Mouse (Mus musculus): Measurements from ENCODE around the gene Usp47.

Usp47 gene

DNA sequence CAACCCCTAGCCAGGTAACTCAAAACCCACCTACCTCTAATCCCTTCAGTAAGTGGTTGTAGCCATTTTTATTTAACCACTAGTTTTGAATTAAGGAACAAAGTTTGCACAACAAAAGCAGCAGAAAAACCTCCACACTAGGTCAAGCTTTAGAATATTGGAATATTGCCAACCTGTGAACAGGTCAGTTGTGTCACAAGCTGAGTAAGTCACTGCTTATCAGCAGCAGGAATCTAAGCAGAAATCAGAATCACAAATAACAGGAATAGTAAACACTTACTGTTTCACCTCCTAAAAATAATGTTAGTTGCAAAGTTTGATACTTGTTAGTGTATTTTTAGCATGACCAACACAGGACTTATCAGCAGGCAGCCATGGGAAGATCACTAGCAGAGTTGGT is 17.0 kb downstream of the Usp47 start:
- DNase-seq (ENCODE audit: low read depth): no peak

DNA sequence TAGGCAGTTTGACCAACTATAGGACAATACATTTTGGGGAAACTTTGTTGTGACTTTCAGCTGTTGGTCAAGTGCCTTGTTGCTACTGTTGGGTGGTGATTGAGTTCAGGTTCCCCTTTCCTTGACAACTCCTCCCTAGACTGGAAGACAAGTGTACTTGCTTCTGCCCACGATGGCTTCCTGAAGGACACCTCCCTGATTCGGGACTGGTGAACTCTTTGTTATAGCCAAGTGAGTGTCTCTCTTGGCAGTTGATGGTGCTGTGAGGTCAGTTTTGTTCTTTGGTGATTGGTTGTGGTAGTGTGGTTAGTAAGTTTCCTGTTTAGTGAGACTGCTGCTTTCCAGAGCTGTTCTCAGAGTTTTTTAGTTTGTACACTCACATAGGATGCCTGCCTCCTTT is 19.5 kb downstream of the Usp47 start:
- peak; percentile 61 for DNase-seq (ENCODE audit: low read depth)

DNA sequence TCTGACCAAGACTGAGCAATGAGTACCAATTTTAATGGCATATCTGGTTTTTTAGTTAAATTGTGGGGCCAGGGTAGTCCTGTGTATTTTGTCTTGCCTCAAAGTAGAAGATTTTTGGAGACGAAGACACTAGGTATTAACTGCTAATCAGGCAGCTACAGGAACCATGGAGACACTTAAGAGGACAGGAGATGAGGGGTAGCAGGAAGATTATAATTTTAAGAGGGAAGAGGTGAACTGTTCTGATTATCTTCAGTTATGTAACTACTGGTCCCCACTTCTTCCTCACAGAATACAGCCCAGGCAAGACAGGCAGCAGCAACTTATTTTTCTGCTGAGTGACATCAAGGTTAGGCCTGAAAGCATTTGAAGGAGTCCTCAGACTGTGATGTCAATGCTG is 21.9 kb downstream of the Usp47 start:
- no peak for DNase-seq (ENCODE audit: low read depth)

DNA sequence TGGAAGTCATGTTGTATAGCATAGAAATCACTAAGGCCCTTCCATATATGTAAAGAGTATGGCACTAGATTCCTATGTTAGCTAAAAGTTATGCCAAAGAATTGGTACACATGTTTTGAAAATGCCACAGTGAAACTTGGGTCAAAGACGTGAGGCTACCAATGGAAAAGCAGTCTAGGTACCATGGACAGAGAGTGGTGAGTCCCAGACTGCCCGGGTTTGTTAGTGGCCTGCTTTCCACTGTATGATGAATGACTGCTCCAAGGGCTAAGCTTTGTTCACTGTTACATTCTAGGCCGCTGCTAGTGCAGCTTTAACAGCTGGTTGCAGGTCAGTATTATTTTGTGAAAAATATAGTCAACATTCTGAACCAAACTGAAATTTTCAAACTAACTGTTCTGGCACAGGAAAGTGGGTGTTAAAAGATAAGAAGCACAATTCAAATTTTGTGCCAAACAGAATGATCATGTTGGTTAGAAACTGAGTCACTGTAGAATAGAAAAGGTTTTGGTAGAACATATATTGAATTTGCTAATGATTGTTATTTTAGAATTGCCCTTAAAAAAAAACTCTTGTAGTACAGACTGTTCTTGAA is 22.6 kb downstream of the Usp47 start:
- DNase-seq (ENCODE audit: low read depth): no peak

DNA sequence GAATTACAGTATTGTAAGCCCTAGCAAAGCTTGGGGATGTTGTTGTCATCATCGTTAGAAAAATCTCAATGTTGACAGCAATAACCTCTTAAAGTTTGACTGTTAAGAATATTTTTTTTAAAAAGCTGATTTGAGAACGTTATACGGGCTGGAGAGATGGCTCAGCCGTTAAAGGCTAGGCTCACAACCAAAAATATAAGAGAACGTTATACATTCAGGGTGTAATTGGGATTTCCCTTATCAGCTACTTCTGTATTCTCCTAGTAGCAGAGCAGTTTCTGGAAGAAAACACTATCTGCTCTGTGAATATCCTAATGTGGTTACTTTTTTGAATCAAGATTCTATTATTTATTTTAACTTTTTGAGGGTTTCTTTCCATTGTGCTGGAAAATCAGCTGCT is 25.3 kb downstream of the Usp47 start:
- DNase-seq (ENCODE audit: low read depth): no peak

DNA sequence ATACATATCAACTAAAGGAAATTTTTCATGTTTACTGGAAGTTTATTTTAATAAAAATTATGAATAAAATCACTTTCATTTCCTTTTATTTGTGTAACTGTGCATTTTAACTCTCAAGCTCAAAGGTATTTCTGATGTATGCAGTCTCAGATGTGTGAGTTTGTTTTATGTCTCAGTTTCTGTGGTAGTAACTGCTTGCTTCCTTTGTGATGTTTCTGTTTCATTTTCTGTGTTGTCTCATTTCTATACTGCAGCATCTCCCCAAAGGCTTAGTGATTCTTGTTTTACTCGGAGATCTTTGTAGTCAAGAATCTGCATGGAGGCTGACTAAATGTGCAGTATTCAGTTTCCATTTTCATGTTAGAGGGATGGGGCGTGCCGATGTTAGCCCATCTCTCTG is 30.4 kb downstream of the Usp47 start:
- peak; percentile 70 for DNase-seq (ENCODE audit: low read depth)

DNA sequence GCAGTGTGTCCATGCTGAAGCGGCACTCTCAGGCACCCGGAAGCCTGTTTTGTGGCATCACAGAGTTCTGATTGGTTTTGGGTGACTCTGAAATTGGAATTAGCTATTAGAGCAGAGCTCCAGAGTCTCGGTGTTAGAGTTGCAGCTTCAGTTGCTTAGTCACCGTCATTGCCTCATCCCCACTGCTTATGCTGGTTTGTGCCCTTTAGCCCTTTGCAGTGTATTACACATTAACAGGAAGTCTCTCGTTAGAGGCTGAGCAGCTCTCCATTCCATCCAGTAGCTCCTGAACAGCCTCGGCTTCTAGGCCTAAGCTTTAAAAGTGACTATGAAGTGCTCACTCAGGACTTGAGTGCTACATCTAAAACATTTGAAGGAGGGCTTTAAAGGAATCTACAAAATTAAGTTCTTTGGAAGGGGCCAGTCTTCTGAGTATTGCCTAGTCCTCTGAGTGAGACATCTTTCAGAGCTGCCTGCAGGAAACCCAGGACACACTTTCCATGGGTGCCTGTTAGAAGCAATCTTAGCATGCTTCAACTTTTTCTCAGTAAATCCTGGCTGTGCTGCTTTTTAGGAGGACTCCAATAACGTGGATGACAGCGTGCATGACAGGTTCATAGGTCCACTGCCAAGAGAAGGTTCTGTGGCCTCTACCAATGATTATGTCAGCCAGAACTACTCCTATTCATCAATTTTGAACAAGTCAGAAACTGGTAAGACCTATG is 32.8 kb downstream of the Usp47 start:
- DNase-seq (ENCODE audit: low read depth): no peak

DNA sequence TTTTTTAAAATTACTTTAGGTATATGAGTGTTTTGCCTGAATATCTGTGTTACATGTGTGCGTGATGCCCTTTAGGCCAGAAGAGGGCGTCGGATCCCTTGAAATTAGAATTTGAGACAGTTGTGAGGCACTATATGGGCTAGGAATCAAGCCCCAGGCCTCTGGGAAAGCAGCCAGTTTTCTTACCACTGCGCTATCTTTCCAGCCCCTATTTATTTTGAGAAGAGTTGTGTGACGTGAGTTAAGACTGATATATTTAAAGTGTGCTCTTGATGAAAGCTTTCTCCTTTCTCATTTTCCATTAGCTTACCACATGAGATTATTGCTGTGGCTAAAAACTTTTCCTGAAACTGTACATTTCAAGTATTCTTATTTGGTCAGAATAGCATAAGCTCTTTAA is 51.6 kb downstream of the Usp47 start:
- no peak for DNase-seq (ENCODE audit: low read depth)

DNA sequence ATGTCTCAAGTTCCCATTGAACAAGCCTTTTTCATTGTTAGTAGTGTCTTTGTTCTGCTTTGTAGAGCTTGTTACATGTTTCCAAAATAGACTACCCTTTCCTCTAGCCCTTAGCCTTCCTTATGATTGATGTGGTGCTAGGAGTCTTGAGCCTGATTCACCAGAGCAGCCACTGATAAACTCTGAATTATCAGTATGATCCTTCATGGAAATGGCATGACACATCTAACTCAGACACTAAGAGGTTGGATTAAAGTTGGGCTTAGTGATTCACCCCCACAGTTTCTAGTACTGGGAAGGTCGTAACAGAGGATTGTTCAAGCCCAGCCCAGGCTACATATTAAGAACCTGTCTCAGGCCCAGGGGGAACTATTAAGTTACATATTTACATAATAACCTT is 59.3 kb downstream of the Usp47 start:
- DNase-seq (ENCODE audit: low read depth): no peak

DNA sequence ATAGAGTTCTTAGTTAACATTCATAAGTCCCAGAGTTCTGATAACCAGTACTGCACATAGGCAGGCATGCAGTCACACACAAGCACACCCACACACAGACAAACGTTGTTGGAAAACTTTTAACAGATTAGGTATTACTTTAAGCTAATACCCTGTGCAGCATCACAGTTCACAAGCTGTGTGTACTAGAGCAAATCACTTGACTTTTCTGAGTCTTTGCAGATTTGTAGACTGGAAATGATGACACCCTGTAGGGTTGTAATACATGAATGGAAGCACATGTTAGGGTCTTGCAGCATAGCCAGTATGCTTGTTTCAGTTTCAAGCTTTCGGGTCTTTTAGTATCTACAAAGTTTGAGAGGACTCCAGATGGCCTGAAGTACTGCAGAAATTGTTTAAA is 60.9 kb downstream of the Usp47 start:
- DNase-seq (ENCODE audit: low read depth): no peak

DNA sequence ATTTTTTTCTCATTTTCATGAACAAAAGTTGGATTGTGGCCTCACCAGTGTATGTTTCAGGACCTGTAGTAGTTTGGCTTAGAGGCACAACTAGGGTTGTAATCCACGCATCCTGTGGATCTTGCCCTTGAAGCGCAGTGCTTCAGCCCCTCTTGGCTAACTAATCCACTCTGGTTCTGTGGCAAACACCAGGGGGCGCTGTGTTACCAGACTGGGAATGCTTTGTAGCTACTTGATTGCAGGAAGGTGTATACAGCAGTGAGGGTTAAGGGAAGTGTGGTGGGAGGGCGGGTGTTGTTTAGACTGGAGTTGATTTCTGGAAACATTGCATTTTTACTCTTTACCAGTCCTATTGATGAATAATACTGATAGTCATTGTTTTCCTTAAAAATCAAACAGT is 61.8 kb downstream of the Usp47 start:
- DNase-seq (ENCODE audit: low read depth): peak; percentile 86

DNA sequence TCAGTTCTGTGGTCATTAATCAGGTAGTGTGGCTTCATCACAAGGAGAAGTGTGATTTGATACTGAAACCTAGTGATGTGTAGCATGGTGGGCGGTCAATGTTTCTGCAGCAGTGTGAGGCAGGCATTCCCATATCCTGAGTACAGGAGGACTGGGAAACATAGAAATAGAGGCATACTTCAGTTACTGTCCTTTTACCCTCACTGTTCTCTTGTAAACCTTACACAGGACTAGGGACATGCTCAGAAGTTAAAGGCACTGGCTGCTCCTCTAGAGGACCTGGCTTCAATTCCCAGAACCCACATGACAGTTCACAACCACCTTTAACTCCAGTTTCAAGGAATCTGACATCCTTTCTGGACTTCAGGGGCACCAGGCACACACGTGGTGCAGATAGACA is 62.9 kb downstream of the Usp47 start:
- DNase-seq (ENCODE audit: low read depth): no peak

DNA sequence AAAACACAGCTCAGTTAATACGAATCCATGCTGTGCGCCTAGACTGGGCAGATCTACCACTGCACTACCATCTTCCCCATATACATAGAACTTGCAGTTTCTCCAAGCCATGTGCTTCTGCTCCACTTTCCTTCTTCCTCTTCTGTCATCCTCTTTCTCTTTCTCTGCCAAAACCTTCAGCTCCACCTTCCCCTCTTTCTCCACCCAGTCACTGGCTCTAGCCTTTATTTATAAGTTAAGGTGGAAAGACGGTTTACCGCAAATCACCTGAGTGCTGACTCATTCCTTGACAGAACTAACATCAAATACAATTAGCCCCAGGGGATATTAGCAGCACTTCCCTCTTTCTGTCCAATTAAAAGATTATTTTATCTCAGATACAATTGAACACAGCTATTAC is 71.6 kb downstream of the Usp47 start:
- peak; percentile 41 for DNase-seq (ENCODE audit: low read depth)

DNA sequence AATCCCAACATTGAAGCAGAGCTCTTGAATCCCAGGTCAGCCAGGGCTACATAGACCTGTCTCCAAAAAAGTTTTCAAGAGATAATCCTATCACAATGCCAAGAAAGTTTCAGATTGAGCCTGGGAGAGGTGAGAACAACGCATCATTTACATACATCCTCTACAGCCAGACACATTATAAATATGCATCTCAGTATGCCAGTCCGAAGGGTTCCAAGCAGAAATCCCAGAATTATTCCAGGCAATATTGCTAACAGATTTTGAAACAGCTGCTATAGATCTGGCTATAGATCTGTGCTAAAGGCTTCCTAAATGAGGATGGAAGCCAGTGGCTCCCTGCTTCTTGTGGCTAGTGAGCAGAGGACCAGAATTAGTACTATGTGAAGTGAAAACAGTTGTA is 77.6 kb downstream of the Usp47 start:
- no peak for DNase-seq (ENCODE audit: low read depth)

DNA sequence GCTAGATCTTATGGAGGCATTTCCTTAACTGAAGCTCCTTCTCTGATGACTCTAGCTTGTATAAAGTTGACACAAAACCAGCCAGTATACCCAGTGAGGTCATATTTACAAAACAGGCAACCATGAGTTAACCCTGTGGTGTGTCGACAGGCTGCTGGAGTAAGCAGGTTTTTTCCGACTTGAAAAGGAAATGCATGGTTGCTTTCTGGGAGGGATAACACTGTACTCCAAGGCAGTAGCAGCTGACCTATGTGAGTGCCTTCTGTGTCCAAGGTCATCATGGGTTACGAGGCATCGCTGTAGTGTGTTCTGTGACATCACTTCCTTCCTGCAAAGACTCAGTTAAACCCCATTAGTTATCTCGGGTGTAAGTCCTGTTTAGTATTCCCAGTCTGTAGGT is 79.6 kb downstream of the Usp47 start:
- no peak for DNase-seq (ENCODE audit: low read depth)

DNA sequence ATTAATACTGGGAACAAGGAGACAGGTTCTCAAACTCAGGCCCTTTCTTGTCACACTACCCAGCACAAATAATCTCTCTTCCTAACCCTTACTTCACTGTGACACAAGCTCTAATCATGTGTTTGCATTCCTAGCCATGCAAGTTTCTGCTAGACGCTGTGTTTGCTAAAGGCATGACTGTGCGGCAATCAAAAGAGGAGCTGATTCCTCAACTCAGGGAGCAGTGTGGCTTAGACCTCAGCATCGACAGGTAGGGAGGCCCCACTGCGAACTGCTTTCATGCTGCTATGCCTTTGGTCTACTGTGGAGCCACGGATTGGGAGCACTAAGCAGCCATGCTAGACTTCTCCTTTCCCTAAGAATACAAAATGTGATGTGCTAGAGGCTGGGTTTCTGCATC is 80.5 kb downstream of the Usp47 start:
- no peak for DNase-seq (ENCODE audit: low read depth)

DNA sequence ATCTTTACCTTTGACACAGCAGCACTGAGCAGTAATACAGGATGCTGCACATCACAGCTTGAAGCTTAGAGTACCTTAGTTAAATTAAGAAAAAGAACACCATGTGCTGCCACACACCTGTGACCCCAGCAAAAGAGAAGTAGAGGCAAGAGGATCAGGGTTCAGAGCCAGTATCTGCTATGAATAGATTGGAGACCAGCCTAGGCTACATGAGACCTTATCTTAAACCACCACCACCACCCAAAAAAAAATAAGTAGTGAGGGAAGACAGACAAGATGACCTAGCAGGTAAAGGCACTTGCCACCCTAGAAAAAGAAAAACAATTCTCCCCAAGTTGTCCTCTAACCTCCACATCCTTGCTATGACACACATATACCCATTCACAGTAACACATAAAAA is 85.5 kb downstream of the Usp47 start:
- DNase-seq (ENCODE audit: low read depth): no peak

DNA sequence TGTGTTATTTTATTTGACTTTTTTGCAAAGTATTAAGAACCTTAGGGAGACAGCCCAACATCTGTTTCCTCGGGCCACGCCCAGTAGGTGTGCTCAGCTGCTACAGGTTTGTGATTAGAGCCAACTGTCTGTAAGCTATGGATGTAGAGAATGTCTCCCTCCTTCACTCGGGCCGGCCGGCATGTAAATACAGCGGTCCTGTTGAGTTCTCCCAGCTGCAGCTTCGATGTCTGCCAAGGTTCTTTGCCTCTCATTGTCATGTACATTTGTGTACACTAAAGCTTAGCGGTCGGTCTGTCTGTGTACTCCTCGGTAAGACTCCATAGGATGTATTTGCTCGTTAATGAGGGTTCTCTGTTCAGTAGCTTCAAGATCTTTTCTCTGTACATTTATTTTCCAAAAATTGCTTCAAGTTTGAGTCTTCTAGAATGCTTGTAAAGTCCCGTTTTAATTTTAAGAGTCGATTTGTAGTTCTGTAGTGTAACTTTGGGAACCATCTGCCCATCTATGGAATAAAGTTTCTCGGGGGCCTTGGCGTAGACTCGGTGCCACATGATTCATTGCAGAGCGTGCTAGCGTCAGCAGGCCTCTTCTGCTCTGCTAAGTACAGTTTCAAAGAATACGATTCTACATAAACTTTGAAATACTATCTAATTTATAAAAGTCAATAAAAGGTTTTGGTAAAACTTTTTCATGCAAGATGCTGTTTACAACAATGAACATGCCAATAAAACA is 87.5 kb downstream of the Usp47 start:
- no peak for DNase-seq (ENCODE audit: low read depth)

DNA sequence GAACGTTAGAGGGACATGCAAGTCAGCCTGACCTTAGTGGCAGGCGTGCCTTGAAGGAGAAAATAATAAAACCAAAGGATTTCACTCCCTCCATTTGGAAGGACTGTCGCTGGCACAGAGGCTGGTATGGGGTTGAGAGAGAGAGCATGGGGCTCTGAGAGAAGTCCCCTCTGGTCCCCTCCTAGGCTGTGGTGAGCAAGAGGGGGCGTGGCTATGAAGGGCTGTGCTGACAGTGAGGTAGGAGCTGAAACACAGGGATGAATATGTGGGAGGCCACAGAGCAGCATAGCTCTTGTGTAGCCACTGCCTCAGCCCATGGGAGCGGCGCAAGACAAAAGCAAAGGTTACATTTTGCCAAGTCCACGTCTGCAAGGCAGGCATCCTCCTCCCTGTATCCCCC is 94.2 kb downstream of the Usp47 start:
- DNase-seq (ENCODE audit: low read depth): no peak

DNA sequence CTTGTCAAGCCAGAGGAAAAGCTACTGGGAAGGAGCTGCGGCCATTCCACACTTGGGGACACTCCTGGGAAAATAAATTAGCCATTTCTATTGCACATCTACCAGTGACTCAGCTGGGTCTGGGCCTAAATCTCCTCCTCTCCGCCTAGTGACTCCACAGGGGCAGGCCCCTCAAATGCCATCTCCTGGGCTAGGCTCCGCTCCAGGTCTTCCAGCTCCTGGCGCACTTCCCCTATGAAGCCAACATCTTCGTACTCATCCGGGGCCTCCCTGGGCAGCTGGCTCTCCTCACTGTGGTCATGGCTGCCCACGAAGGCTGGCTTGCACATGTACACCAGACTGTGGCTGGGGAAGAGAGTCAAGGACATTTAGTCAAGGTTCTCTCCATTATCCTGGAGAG is 94.8 kb downstream of the Usp47 start:
- no peak for DNase-seq (ENCODE audit: low read depth)

DNA sequence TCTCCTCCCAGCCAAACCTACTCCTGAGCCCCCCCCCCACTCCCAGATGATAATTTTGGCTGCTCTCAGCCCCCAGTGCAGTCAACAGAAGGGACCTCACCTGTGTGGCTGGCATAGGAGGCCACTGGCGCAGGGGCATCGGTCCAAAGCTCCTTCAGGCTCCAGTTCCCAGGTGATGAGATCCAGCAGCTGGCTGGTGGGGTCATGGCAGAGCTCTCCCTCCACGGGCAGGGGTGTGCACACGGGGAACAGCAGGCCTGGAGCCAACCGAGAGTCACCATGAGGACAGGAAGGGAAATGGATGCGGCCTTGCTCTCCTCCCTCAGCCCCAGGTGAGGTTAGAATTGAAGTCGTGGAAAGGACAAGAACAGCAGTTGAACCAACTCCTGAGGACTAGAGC is 95.9 kb downstream of the Usp47 start:
- no peak for DNase-seq (ENCODE audit: low read depth)

DNA sequence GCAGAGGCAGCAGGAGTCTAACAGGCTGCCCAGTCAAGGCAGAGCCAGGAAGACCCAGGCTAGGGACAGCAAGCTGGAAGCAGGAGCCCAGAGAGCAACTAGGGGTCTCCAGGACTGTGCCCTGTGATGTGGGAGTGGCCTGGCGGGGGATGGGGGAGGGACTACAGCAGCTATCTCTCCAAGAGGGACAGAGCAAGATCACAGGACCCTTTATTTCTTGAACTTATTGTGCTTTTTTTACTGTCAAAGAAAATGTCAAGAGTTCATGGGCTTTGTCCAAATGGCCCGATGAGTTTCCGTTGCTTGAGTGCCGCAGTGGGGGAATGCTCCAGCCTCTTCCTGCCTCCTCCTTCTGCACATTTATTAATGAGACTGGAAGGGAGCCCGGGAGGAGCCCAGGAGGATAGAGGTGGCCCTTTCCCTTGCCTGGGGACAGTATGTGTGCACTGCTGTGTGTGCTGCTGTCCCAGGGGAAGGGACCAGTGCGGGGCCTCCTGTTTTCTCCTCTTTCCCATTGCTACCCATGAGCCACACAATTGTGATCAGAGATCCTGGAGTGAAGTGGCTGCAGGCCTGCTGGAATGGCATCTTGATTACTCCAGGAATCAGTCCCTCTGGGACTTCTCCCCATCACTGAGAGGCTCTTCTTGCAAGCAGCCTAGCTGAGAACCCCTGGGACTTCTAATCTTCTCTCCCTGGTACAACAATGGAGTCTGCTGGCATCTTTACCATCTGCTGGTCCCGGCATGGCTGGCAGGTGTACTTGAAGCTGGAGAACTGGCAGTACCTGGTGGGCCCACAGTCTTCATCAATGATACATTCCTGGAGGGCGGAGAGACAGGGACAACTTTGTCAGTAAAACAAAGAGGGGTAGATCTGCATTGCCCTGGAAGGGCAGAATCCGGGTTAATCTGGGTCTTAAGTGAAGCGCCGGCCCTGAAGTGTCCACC is 97.8 kb downstream of the Usp47 start:
- no peak for DNase-seq (ENCODE audit: low read depth)
